23 mouse cellular contexts compared by ENCODE assay signal in the genomic region with DNA sequence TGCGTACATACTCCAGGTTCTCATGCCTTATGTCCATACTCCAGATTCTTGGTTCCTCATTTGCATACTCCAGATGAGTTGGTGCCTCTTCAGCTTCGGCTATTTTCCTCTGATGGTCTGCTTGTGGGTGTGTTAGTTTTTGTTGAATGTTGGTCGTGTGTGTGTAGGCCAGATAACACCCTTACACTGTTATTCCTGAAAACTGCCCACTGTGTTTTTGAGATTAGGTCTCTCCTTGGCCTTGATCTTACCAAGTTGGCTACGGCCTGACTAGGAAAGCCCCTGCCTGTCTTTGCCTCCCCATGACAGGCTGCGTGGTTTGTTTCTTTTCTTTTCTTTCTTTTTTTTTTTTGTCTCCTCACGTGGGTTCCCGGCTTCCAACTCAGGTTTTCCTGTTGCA.
DNase-seq lines count a peak whose midpoint lies in the region; ATAC-seq lines count a peak whose summit lies in the region.
"Had no signal": no experiment of that assay in that cellular context is flagged by ENCODE, and none has a peak within 500 bp of the region (broad histone marks: within the 10 kb centered on the region; RNA-seq: fewer than 3 reads in every experiment).

No protein-coding gene starts in this region.

- 0 out of 2 replicates have a peak, but pooled peaks cover 2% of the 10 kb centered on the region for H3K36me3 ChIP-seq in heart, embryonic 11.5 days (ENCODE audit: control insufficient read depth, insufficient read depth, low read length)
- peaks cover 9% of the 10 kb centered on the region; the same call in 1 of the 2 replicates for H3K36me3 ChIP-seq in liver, embryonic 12.5 days
- H3K36me3 ChIP-seq: hindbrain, embryonic 15.5 days; lung, embryonic 15.5 days; midbrain, embryonic 15.5 days had no signal

- H3K27ac ChIP-seq in heart, embryonic 11.5 days (ENCODE audit: low read depth, low read length): peak overlapping the region; percentile 63
- H3K27ac ChIP-seq in liver, embryonic 12.5 days: peak overlapping the region; percentile 76
- H3K27ac ChIP-seq: forebrain, embryonic 13.5 days; hindbrain, embryonic 15.5 days; kidney, embryonic 15.5 days; limb, embryonic 12.5 days; lung, embryonic 15.5 days; macrophage; midbrain, embryonic 15.5 days had no signal

- WGBS in heart, embryonic 11.5 days (ENCODE audit: insufficient replicate concordance): 73% methylated on average over 7 of the region's 7 CpGs
- WGBS in liver, embryonic 12.5 days (ENCODE audit: insufficient replicate concordance): 23% methylated on average over 7 of the region's 7 CpGs

- peak; percentile 50; the same call in 1 of the 2 replicates for ATAC-seq in heart, embryonic 11.5 days (replicated peaks; ENCODE audit: insufficient number of reproducible peaks, low FRiP score, low TSS enrichment)
- peak; percentile 87 for ATAC-seq in liver, embryonic 12.5 days
- peak; percentile 75 for ATAC-seq in megakaryocyte-erythroid progenitor cell, adult 5-6 weeks (replicated peaks; ENCODE audit: low FRiP score, low TSS enrichment, poor library complexity, severe bottlenecking)
- ATAC-seq: forebrain, embryonic 13.5 days; intestine, embryonic 16.5 days; midbrain, embryonic 15.5 days had no signal

- H3K4me2 ChIP-seq in heart, embryonic 11.5 days: no peak overlapping the region
- peak overlapping the region; percentile 54 for H3K4me2 ChIP-seq in liver, embryonic 12.5 days
- H3K4me2 ChIP-seq: forebrain, embryonic 13.5 days; hindbrain, embryonic 15.5 days; kidney, embryonic 15.5 days; limb, embryonic 12.5 days; lung, embryonic 15.5 days; midbrain, embryonic 15.5 days had no signal

- no peaks in the 10 kb centered on the region for H3K27me3 ChIP-seq in heart, embryonic 11.5 days (ENCODE audit: control insufficient read depth, insufficient read depth, low read length)
- H3K27me3 ChIP-seq in liver, embryonic 12.5 days (replicated peaks): no peaks in the 10 kb centered on the region
- H3K27me3 ChIP-seq: CH12.LX; forebrain, embryonic 13.5 days; hindbrain, embryonic 15.5 days; kidney, embryonic 15.5 days; limb, embryonic 12.5 days; lung, embryonic 15.5 days; midbrain, embryonic 15.5 days had no signal

- H3K4me3 ChIP-seq in heart, embryonic 11.5 days (ENCODE audit: low read depth, low read length): no peak overlapping the region
- no peak overlapping the region for H3K4me3 ChIP-seq in liver, embryonic 12.5 days
- H3K4me3 ChIP-seq: embryonic facial prominence, embryonic 10.5 days; forebrain, embryonic 13.5 days; hindbrain, embryonic 15.5 days; kidney, embryonic 15.5 days; limb, embryonic 12.5 days; lung, embryonic 15.5 days; midbrain, embryonic 15.5 days; myocyte had no signal

- no peak overlapping the region for H3K9ac ChIP-seq in heart, embryonic 11.5 days (ENCODE audit: low read depth, low read length)
- H3K9ac ChIP-seq in liver, embryonic 12.5 days: no peak overlapping the region
- H3K9ac ChIP-seq: forebrain, embryonic 13.5 days; hindbrain, embryonic 15.5 days; kidney, embryonic 15.5 days; limb, embryonic 12.5 days; lung, embryonic 15.5 days; midbrain, embryonic 15.5 days had no signal

- no peaks in the 10 kb centered on the region for H3K4me1 ChIP-seq in heart, embryonic 11.5 days (ENCODE audit: control insufficient read depth, insufficient read depth, low read length)
- peaks cover 63% of the 10 kb centered on the region for H3K4me1 ChIP-seq in liver, embryonic 12.5 days
- H3K4me1 ChIP-seq: forebrain, embryonic 13.5 days had no signal

- H3K9me3 ChIP-seq in heart, embryonic 11.5 days (replicated peaks; ENCODE audit: control insufficient read depth, low read length): 0 out of 2 replicates have a peak, but pooled peaks cover 2% of the 10 kb centered on the region
- H3K9me3 ChIP-seq in liver, embryonic 12.5 days (replicated peaks): 0 out of 2 replicates have a peak, but pooled peaks cover 1% of the 10 kb centered on the region
- H3K9me3 ChIP-seq: forebrain, embryonic 13.5 days; hindbrain, embryonic 15.5 days; kidney, embryonic 15.5 days; lung, embryonic 15.5 days; midbrain, embryonic 15.5 days had no signal

- no peak for DNase-seq in heart, adult 11 months
- peak; percentile 48 for DNase-seq in c-Kit-positive CD71-positive TER-119-positive erythroid progenitor cells, embryonic 14.5 days (ENCODE audit: low spot score)
- no peak for DNase-seq in T-cell, adult 2 months (ENCODE audit: low spot score)
- no peak for DNase-seq in right cerebral cortex, adult 2 months (ENCODE audit: low spot score in 2 of 2)
- DNase-seq: adrenal gland, adult 2 months; cerebellum, adult 11-12 months; cerebellum, postnatal 36 days; gastrocnemius, postnatal 25 days; thymus, postnatal 36 days had no signal
